Mouse (Mus musculus) cerebellum, adult 18-20 months (tissue): ENCODE results near the gene Uhrf1.

Experiments used
- DNase-seq, 2 experiments: peaks; one replicate each; pipeline ENCODE4 v3.0.0; 2021

Uhrf1 gene

GRCm38 (mm10) chr17:56303847-56304586 lies 896 bp downstream of the Uhrf1 start:
- DNase-seq: peak; percentile 93

- DNase-seq: no peak
Measured at GRCm38 (mm10) chr17:56304718-56305117, 1.6 kb downstream of the Uhrf1 start.

GRCm38 (mm10) chr17:56305156-56305555 lies 2.0 kb downstream of the Uhrf1 start:
- DNase-seq: no peak

GRCm38 (mm10) chr17:56305826-56306225 lies 2.7 kb downstream of the Uhrf1 start:
- no peak for DNase-seq

- DNase-seq: no peak
Measured at GRCm38 (mm10) chr17:56308088-56308487, 5.0 kb downstream of the Uhrf1 start.

GRCm38 (mm10) chr17:56309191-56309945 lies 6.2 kb downstream of the Uhrf1 start:
- no peak for DNase-seq

GRCm38 (mm10) chr17:56324419-56324818 lies 21.3 kb downstream of the Uhrf1 start:
- no peak for DNase-seq

GRCm38 (mm10) chr17:56325450-56326152 lies 22.5 kb downstream of the Uhrf1 start, which contains the start of gene Kdm4b:
TSS of gene Kdm4b (plus strand) at chr17:56326062.
- peak; percentile 99 for DNase-seq

GRCm38 (mm10) chr17:56326153-56327147 lies 23.3 kb downstream of the Uhrf1 start:
- DNase-seq: no peak

GRCm38 (mm10) chr17:56329267-56329666 lies 26.1 kb downstream of the Uhrf1 start:
- DNase-seq: no peak

- DNase-seq: no peak
Measured at GRCm38 (mm10) chr17:56330345-56330744, 27.2 kb downstream of the Uhrf1 start.

- DNase-seq: no peak
Measured at GRCm38 (mm10) chr17:56331256-56331655, 28.1 kb downstream of the Uhrf1 start.

- DNase-seq: no peak
Measured at GRCm38 (mm10) chr17:56332987-56333386, 29.9 kb downstream of the Uhrf1 start.

- DNase-seq: peak; percentile 67 to 74
Measured at GRCm38 (mm10) chr17:56337190-56337589, 34.1 kb downstream of the Uhrf1 start.

- DNase-seq: peak in 1 of 2 experiments; percentile 10
Measured at GRCm38 (mm10) chr17:56337791-56338190, 34.7 kb downstream of the Uhrf1 start.

GRCm38 (mm10) chr17:56338909-56339308 lies 35.8 kb downstream of the Uhrf1 start:
- DNase-seq: peak in 1 of 2 experiments; percentile 47

- peak; percentile 72 to 79 for DNase-seq
Measured at GRCm38 (mm10) chr17:56340717-56341116, 37.6 kb downstream of the Uhrf1 start.

GRCm38 (mm10) chr17:56343466-56343865 lies 40.3 kb downstream of the Uhrf1 start:
- no peak for DNase-seq

GRCm38 (mm10) chr17:56345364-56345763 lies 42.2 kb downstream of the Uhrf1 start:
- no peak for DNase-seq

GRCm38 (mm10) chr17:56348128-56348527 lies 45.0 kb downstream of the Uhrf1 start:
- no peak for DNase-seq

- no peak for DNase-seq
Measured at GRCm38 (mm10) chr17:56348586-56348985, 45.5 kb downstream of the Uhrf1 start.

- DNase-seq: peak; percentile 87 to 89
Measured at GRCm38 (mm10) chr17:56350694-56351093, 47.6 kb downstream of the Uhrf1 start.
